Mouse (Mus musculus) hematopoietic stem cell, adult 5-6 weeks (primary cell): ENCODE results near the gene Atf7ip. TPM values are rescaled to one million over a fixed set of nuclear protein-coding genes. Genes with fewer than 3 reads are reported as not detected.
"Not testable (repeated sequence)": the region's sequence is repeated elsewhere in the genome, so short reads cannot be mapped to it uniquely, and the experiment has no call there.

Experiments used
- ATAC-seq, 2 experiments: fragments of 125-278 bp in 1 of 2; replicated peaks in 1 of 2; 2 replicates each; pipeline ENCODE4 v1.8.0; 2016 to 2017; ENCODE audit warnings: inconsistent platforms in 2 of 2, mild to moderate bottlenecking in 2 of 2, moderate number of reproducible peaks in 2 of 2, low read depth in 1 of 2, moderate TSS enrichment in 1 of 2; ENCODE audit not compliant: low FRiP score in 2 of 2, poor library complexity in 2 of 2, severe bottlenecking in 2 of 2, insufficient read depth in 1 of 2, low TSS enrichment in 1 of 2
- total RNA-seq: library from RNA; stranded (forward); fragments of 172-1452, 232-1000 nt; gene quantifications from 2 replicates; pipeline ENCODE4 v1.2.3, GENCODE M21; 2017

The Atf7ip gene
- 59.3 and 112 TPM in 2 replicates for total RNA-seq

GRCm38 (mm10) chr6:136505867-136506266 is at the start of gene Atf7ip:
Gene Atf7ip (plus strand): TSS chr6:136506167.
- not testable (repeated sequence) for ATAC-seq

DNA sequence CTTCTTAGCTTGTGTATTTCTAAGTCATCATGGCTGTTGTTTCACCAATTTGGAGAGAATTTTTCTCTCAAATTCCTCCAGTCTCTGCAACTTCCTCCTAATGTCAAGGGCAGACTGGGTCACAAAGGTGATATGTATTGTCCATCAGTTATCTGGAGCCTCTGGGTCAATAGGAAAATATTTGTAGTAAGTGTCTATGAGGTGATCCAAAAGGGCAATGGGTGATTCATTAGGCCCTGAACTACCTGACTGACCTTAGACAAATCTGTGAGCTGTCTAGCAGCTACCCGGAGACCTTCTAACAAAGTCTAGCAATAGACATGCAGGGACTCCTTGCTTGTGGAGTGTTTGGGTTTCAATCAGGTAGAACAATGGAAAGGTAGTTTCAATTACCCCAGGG is 49.7 kb upstream of the Atf7ip start:
- ATAC-seq: no peak

DNA sequence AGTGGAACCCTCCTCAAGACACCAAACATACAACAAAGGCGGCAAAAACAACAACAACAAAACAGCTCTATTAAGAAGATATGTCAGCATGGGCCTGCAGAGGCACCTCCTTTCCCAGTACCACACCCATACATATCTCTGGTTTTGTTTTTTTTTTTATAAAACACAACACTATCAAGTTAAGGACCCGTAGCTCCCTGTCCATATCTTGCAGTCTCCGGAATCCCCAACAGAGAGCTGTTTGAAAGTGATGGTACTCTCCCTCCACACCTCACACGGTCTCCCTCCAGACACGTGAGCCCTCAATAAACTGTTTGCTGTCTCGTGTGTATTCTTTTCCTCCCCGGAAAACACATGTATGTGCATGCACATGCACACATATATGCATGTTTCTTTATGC is 46.8 kb upstream of the Atf7ip start:
- no peak for ATAC-seq

DNA sequence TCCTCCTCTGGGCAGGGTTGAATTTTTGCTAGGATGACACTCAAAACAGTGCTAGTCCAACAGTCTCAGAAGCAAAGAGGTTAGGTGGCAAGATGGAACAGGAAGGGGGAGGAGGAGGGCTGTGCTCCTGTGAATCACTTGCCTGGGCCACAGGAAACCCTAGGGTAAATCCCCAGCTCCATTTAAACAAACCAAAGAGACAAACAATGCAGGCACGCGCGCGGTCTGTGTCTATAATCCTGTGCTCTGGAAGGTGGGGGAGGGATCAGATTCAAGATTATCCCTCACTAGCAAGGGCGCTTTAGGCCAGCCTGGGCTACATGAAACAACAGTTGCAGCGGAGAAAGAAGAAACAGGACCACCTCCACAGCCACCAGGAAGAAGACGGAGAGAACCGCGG is 42.5 kb upstream of the Atf7ip start:
- 0 out of 4 replicates have a peak, but pooled peaks of 1 of the 2 experiments have one; percentile 9 for ATAC-seq

GRCm38 (mm10) chr6:136464121-136464621 is 41.8 kb upstream of the Atf7ip start:
- ATAC-seq: no peak

GRCm38 (mm10) chr6:136465021-136465420 is 40.9 kb upstream of the Atf7ip start:
- no peak for ATAC-seq

GRCm38 (mm10) chr6:136465959-136466381 is 40.0 kb upstream of the Atf7ip start:
- ATAC-seq: peak; percentile 20 to 30; a peak in 1 of 4 replicates

DNA sequence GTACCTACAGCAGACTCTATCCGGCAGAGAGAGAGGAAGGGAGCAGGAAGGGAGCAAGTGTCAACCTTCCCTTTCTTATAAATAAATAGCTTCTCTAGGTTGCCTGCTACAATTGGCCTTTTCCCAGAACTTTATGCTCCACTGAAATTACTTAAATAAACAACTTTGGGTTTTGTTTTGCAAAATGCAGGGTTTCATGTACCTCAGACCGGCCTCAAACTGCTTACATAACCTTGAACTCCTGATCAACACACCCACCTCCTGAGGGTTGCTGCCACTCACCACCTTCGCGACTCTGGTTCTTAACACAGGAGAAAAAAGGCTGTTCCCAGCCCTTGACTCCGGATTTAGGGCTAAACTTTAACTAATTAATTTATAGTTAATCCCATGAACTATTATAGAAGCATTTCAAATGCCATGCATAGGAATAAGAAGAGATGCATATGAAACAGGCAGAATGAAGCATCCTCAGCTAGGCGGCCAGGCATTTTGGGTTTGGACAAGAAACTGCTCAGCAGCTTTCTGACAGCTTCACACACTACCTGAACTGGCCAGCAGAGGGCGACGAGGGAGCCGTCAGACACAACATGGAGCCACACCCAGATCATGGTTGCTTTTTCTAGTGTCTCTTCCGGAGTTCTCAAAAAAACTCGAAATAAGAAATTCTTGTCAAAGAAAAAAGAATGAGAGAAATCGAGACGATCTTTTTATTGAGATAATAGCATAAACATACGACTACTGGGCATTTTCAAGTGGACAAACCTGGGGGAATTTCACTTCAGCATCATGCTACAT is 38.8 kb upstream of the Atf7ip start:
- ATAC-seq: no peak

- no peak for ATAC-seq
These were observed 38.1 kb upstream of the Atf7ip start for GRCm38 (mm10) chr6:136467837-136468236.

DNA sequence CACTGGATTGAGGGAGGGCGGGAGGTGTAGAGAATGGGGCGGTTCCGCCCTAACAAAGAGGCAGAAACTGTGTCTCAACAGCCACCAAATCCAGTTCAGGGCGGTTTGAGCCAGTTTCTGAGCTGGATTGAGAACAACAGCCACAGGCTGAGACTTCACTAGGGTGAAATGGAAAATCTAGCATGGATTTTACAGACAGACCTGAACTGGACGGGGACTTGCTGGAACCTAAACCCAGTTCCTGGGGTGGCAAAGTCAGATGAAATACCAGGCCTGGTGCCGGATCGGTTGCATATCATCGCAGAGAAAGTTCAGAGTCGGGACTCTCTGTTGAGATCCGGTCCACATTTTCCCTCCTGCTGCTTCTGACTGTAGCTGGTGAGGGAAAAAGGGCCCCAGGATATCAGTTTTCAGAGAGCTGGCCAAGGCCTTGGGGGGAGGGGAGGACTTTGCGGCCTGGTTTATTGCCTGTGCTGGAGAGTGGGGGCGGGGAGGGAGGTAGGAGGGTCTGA is 37.5 kb upstream of the Atf7ip start:
- peak; percentile 73 to 78 for ATAC-seq

DNA sequence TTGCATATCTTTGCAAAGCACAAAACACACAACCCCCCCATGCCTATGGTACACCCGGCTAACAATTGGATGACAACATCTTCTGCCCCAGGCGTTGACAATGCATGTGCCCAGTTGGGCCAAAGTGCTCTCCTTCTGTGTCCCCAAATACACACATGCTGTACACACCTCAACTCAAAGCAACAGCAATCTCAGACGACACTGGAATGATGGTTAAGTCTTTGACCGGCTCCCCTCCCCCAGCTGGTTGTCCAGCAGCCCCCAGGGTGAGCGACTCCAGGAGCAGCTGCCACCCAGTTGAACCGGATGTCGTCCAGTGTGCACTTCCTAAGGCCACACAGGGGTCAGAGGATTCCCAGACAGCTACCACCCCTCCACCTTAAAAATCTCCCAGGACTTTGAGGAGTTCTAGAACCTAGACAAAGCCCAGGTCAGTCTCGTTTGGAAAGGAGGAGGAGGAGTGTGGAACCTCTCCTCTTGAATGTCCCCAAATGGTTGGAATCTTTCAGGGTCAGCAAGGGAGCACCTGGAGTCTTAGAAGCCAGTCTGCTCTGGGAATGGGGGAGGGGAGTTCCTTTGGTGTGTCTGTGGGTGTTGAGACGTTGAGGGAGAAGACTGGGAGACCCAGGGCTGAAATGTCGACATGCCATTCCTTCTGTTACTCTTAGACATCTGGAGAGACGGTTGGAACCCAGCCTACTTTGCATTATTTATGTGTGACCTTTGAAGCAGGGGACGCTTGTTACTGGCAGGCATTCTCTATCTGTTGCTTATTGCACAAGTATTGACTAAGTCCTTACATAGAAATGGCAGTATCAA is 36.8 kb upstream of the Atf7ip start:
- no peak; a peak in 1 of 4 replicates for ATAC-seq

DNA sequence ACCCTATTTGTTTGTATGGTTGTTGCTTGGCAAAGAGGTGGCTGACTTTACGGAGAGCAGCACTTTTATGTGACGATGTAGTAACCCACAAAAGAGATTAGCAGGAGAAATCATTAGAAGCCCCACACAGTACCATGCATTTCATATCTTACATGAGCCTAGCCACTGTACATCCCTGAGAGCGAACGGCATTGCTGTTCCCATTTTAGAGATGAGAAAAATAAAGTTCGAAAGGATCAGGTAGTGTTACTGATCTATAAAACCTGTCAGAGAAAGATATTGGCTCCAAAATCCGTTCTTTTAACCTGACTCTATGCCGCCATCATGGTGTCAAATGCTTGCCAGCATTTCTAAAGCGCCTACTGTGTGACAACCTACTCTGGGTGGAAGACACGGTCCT is 36.2 kb upstream of the Atf7ip start:
- ATAC-seq: no peak

DNA sequence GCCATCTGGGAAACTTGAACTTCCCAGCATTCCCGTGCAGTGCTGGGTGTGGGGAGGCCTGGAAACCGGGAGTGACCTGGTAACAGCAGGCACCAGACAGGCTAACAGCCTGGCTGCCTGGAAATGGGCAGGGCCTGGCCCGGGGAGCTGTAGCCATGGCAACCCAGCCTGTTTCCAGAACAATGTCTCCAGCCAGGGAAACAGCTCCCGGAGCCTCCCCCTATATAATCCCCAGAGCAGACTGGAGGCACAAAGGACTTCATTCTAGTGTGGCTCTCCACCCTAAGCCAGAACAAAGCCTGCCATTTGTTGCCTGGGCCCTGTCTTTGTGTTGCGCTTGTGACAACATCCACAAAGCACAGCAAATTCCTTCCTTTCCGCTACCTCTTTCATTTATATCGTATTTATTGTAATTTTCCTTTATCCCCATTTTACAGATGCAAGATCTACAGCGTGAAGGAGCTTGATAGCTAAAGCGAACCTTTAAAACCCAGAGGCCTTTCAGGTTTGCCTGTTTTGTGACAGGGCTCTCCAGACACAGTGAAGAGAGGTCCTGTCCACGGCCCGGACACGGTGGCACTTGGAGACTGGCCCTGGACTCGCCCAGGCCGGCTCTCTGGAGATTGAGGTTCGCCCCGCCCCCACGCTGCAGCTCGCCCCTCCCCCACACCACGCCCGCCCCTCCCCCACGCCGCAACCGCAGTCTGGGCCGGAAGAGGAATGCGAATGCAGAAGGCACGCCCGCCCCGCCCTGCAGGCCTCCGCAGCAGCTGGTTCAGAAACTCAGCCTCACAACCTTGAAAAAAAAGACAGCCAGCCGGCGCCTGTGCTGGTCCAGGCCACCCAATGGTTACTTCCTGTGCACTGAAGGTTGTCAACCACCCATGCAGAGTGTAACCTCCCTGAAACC is 35.4 kb upstream of the Atf7ip start:
- ATAC-seq: peak; percentile 33 to 37

- ATAC-seq: no peak
These were observed 34.4 kb upstream of the Atf7ip start for GRCm38 (mm10) chr6:136471601-136472000.

- ATAC-seq: no peak
These were observed 33.2 kb upstream of the Atf7ip start for GRCm38 (mm10) chr6:136472779-136473178.

GRCm38 (mm10) chr6:136473472-136474129 is 32.4 kb upstream of the Atf7ip start:
- ATAC-seq: no peak
